Mouse (Mus musculus): Measurements from ENCODE around the gene Lhfpl5. TPM values are rescaled to one million over a fixed set of nuclear protein-coding genes. Genes with fewer than 3 reads are reported as not detected.

The Lhfpl5 gene
- total and polyA plus RNA-seq, 3 experiments = 0.08 TPM; not detected in 2

DNA sequence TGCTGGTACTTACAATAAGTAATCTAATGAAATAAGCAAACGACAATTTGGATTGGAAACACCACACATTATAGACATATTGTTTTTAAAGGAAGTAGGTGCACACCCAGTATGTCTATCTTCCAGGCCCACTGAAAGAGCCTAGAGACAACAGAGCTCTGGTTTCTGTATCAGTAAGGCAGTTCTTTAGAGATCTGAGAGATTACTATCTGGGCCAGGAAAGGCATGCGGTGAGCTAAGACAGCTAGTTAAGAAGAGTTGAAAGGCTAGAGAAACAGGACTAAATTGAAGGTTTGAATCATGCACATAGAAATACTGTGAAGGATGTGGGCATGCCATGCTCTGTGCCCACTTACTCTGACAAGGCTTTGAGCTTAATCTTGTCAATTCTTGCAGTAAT, 37.2 kb downstream of the Lhfpl5 start:
- no peak for DNase-seq (ENCODE audit: extremely low read depth)

DNA sequence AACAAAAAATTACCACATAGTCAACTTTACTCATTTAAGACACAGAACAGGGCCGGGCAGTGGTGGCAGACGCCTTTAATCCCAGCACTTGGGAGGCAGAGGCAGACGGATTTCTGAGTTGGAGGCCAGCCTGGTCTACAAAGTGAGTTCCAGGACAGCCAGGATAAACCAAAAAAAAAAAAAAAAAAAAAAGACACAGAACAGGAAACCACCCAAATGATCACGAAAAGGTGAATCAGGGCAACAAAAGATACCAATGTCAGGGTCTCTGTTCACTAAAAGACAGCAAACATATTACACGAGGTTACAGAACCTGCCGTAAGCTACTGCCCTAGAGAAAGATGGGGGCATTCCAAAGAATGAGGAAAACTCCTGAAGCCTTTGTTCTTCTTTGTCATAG, 37.7 kb downstream of the Lhfpl5 start:
- no peak for DNase-seq (ENCODE audit: extremely low read depth)
- Histone ChIP-seq H3K4me1 (ENCODE audit: control insufficient read depth in 1 of 2, insufficient read depth in 2 of 2) (peaks cover 2 to 16% of the 10 kb centered on the region in 2 experiments), H3K36me3 (replicated peaks in 1 of 2; ENCODE audit: control insufficient read depth in 1 of 2, insufficient read depth in 1 of 2, low read length in 1 of 2) (peaks cover 31 to 76% of the 10 kb centered on the region in 2 experiments), H3K79me2 (replicated peaks; ENCODE audit: control insufficient read depth, extremely low read depth, insufficient read depth, poor library complexity, severe bottlenecking) (peaks cover 78% of the 10 kb centered on the region), H3K4me3 (replicated peaks in 1 of 3; ENCODE audit: low read depth in 2 of 3, low read length in 2 of 3, poor library complexity in 1 of 3) (no peak overlapping the region), H3K9me3 (replicated peaks; ENCODE audit: low read length) (no peaks in the 10 kb centered on the region), H3K4me2 (ENCODE audit: insufficient read depth, low read depth, poor library complexity, severe bottlenecking) (no peak overlapping the region), H3K27me3 (replicated peaks) (no peaks in the 10 kb centered on the region), H3K9ac (ENCODE audit: insufficient read depth, low read depth) (no peak overlapping the region), H3K27ac (ENCODE audit: insufficient read depth, low read depth) (no peak overlapping the region)
- in situ Hi-C loops (cut with MboI; ENCODE audit: low pct_ligation_motif_present, low pct_unique_long_range_greater_than_20kb, low sequenced_read_pairs) = no loop called here
- dilution Hi-C loops (cut with MboI; ENCODE audit: extremely low pct_ligation_motif_present, extremely low pct_unique_long_range_greater_than_20kb, low sequenced_read_pairs) = no loop called here
- TF ChIP-seq EP300 (IDR thresholded peaks at IDR 0.05; ENCODE audit: low read length) (no peak), MAZ (IDR thresholded peaks at IDR 0.05; ENCODE audit: low read depth, low read length) (no peak), RAD21 (IDR thresholded peaks at IDR 0.05; ENCODE audit: low read depth, low read length) (no peak), JUND (conservative IDR thresholded peaks at IDR 0.05; ENCODE audit: low read depth, low read length) (no peak), POLR2AphosphoS2 (IDR thresholded peaks at IDR 0.05; ENCODE audit: low read depth, low read length) (no peak), ZC3H11A (IDR thresholded peaks at IDR 0.05; ENCODE audit: low read depth, low read length) (no peak), JUN (IDR thresholded peaks at IDR 0.05; ENCODE audit: insufficient read depth, low read depth, low read length) (no peak), MXI1 (IDR thresholded peaks at IDR 0.05; ENCODE audit: low read depth, low read length) (no peak), RCOR1 (conservative IDR thresholded peaks at IDR 0.05; ENCODE audit: low read depth, low read length) (no peak), MAFK (IDR thresholded peaks at IDR 0.05; ENCODE audit: insufficient replicate concordance, low read length) (no peak), ZMIZ1 (IDR thresholded peaks at IDR 0.05; ENCODE audit: low read depth, low read length) (no peak), CHD2 (IDR thresholded peaks at IDR 0.05; ENCODE audit: low read length) (no peak), ELF1 (IDR thresholded peaks at IDR 0.05; ENCODE audit: low read depth, low read length) (no peak)

More for the DNA sequence above, 37.2 kb downstream of the Lhfpl5 start:
- Histone ChIP-seq H3K9me3 (replicated peaks; ENCODE audit: low read length) (no peaks in the 10 kb centered on the region), H3K9ac (ENCODE audit: insufficient read depth, low read depth) (no peak overlapping the region), H3K4me2 (ENCODE audit: insufficient read depth, low read depth, poor library complexity, severe bottlenecking) (no peak overlapping the region), H3K27me3 (replicated peaks) (no peaks in the 10 kb centered on the region), H3K27ac (ENCODE audit: insufficient read depth, low read depth) (no peak overlapping the region), H3K4me1 (ENCODE audit: control insufficient read depth in 1 of 2, insufficient read depth in 2 of 2) (peaks cover 0 to 11% of the 10 kb centered on the region in 2 experiments; a peak in 2 of 4 replicates), H3K79me2 (replicated peaks; ENCODE audit: control insufficient read depth, extremely low read depth, insufficient read depth, poor library complexity, severe bottlenecking) (peaks cover 73% of the 10 kb centered on the region), H3K36me3 (replicated peaks in 1 of 2; ENCODE audit: control insufficient read depth in 1 of 2, insufficient read depth in 1 of 2, low read length in 1 of 2) (peaks cover 33 to 76% of the 10 kb centered on the region in 2 experiments), H3K4me3 (replicated peaks in 1 of 3; ENCODE audit: low read depth in 2 of 3, low read length in 2 of 3, poor library complexity in 1 of 3) (no peak overlapping the region)
- no peak for TF ChIP-seq NRF1 (IDR thresholded peaks at IDR 0.05; ENCODE audit: low read depth, low read length)
- no peak for TF ChIP-seq JUN (IDR thresholded peaks at IDR 0.05; ENCODE audit: insufficient read depth, low read depth, low read length)
- TF ChIP-seq RCOR1 (conservative IDR thresholded peaks at IDR 0.05; ENCODE audit: low read depth, low read length) = no peak
- TF ChIP-seq UBTF (IDR thresholded peaks at IDR 0.05; ENCODE audit: low read depth, low read length) = no peak
- TF ChIP-seq USF2 (conservative IDR thresholded peaks at IDR 0.05; ENCODE audit: low read depth, low read length) = no peak
- no peak for TF ChIP-seq NELFE (IDR thresholded peaks at IDR 0.05; ENCODE audit: low read depth, low read length)
- no peak for TF ChIP-seq JUND (conservative IDR thresholded peaks at IDR 0.05; ENCODE audit: low read depth, low read length)
- TF ChIP-seq ETS1 (conservative IDR thresholded peaks at IDR 0.05; ENCODE audit: low read depth, low read length) = no peak
- no peak for TF ChIP-seq MAZ (IDR thresholded peaks at IDR 0.05; ENCODE audit: low read depth, low read length)
- no peak for TF ChIP-seq CHD2 (IDR thresholded peaks at IDR 0.05; ENCODE audit: low read length)
- no peak for TF ChIP-seq POLR2A (IDR thresholded peaks at IDR 0.05; ENCODE audit: low read depth, low read length)
- no peak for TF ChIP-seq POLR2AphosphoS2 (IDR thresholded peaks at IDR 0.05; ENCODE audit: low read depth, low read length)
- no peak for TF ChIP-seq USF1 (IDR thresholded peaks at IDR 0.05; ENCODE audit: low read depth, low read length)
- no peak for TF ChIP-seq ZMIZ1 (IDR thresholded peaks at IDR 0.05; ENCODE audit: low read depth, low read length)
- no peak for TF ChIP-seq GABPA (IDR thresholded peaks at IDR 0.05; ENCODE audit: insufficient replicate concordance, low read depth, low read length)
- TF ChIP-seq TCF12 (IDR thresholded peaks at IDR 0.05; ENCODE audit: low read depth, low read length) = no peak
- no peak for TF ChIP-seq RAD21 (IDR thresholded peaks at IDR 0.05; ENCODE audit: low read depth, low read length)
- no peak for TF ChIP-seq MAX (IDR thresholded peaks at IDR 0.05; ENCODE audit: low read length)
- in situ Hi-C loops (cut with MboI; ENCODE audit: low pct_ligation_motif_present, low pct_unique_long_range_greater_than_20kb, low sequenced_read_pairs) = no loop called here
- dilution Hi-C loops (cut with MboI; ENCODE audit: extremely low pct_ligation_motif_present, extremely low pct_unique_long_range_greater_than_20kb, low sequenced_read_pairs) = no loop called here

Data from CH12.LX (cell line).